1 mouse cellular context compared by ENCODE assay signal in the genomic region with DNA sequence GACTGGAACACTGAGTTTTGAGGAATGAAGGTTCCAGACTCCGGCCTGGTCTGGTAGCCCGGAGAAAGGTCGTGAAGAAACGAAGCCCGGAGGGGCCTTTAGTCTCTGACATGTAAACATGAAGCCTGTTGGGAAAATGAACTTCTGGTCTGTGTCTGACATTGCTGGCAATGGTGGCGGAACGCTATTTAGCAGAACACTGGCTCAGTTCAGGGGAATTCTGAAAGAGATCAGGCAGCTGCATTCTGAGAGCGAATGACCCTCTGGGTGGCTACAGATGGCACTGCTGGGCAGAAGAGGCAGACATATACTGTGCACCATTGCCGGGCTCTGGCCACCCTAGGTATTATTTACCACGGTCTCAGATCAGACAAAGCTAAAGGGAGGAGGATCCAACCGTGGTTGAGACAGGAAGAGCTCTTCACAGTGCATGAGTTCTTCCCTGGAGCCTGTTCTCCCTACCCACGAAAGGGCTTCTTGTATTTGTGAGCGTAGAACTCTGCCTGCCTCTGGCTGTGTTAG.
TF ChIP-seq lines count a peak whose summit lies in the region.

No protein-coding gene starts in this region.

TF ChIP-seq in MEL, 35 proteins besides CTCF, POLR2A, EP300 and RAD21:
- TF ChIP-seq NELFE (IDR thresholded peaks at IDR 0.05; ENCODE audit: low read depth, low read length) (no peak), TBP (IDR thresholded peaks at IDR 0.05; ENCODE audit: low read depth, low read length) (no peak), NRF1 (IDR thresholded peaks at IDR 0.05; ENCODE audit: insufficient read depth, low read depth, low read length, poor library complexity, severe bottlenecking) (no peak), UBTF (IDR thresholded peaks at IDR 0.05; ENCODE audit: borderline replicate concordance, insufficient read depth, low read depth, low read length) (no peak), ELF1 (IDR thresholded peaks at IDR 0.05; ENCODE audit: low read depth, low read length) (no peak), USF2 (IDR thresholded peaks at IDR 0.05; ENCODE audit: borderline replicate concordance in 1 of 2, insufficient read depth in 1 of 2, low read depth in 1 of 2, low read length in 2 of 2) (no peak), ZNF384 (IDR thresholded peaks at IDR 0.05; ENCODE audit: low read depth, low read length) (no peak), MAFK (IDR thresholded peaks at IDR 0.05; ENCODE audit: borderline replicate concordance, low read depth, low read length) (no peak), MEF2A (IDR thresholded peaks at IDR 0.05; ENCODE audit: extremely low read depth, insufficient replicate concordance, low read depth, low read length, poor library complexity, severe bottlenecking) (no peak), TAL1 (IDR thresholded peaks at IDR 0.05; ENCODE audit: low read length) (no peak), MXI1 (IDR thresholded peaks at IDR 0.05; ENCODE audit: low read depth, low read length) (no peak), E2F4 (IDR thresholded peaks at IDR 0.05; ENCODE audit: borderline replicate concordance, low read depth, low read length) (no peak), HCFC1 (IDR thresholded peaks at IDR 0.05; ENCODE audit: low read depth, low read length) (no peak), JUND (IDR thresholded peaks at IDR 0.05; ENCODE audit: low read depth, low read length) (no peak), POLR2AphosphoS2 (IDR thresholded peaks at IDR 0.05; ENCODE audit: low read length) (no peak), SIN3A (IDR thresholded peaks at IDR 0.05; ENCODE audit: low read length) (no peak), KAT2A (conservative IDR thresholded peaks at IDR 0.05; ENCODE audit: low read depth, low read length) (no peak)
